Mouse (Mus musculus): ENCODE data around the gene Col4a3bp.

DNA sequence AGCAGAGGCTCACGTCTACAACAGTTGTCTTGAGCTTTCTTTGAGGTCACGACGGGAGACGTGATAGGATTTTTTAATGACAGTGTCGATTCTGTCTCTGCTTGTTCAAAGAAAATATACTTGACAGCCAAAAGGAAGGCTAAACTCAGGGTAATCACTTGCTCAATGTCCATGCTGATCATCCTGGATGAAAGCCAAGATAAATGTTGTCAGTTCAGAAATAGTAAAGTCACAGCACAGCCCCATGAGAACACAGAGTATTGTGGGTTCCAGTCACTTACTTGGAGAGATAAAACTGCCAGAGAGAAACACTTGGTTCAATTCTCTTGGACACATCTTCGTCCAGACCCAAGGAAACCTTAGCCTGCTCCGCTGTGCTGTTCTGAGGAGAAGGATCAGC lies 116.5 kb downstream of the Col4a3bp start:
- no peak for TF ChIP-seq TAL1 (IDR thresholded peaks at IDR 0.05; ENCODE audit: low read length)
- TF ChIP-seq GATA1 (IDR thresholded peaks at IDR 0.05; ENCODE audit: low read length), result no peak
